Mouse (Mus musculus) lung, postnatal 0 days (tissue): ENCODE measurements around the gene Tssk4.

Experiments
- CTCF ChIP-seq: IDR thresholded peaks from 2 replicates; pipeline ENCODE4 v1.5.1; 2016; ENCODE audit warnings: antibody characterized with exemption, mild to moderate bottlenecking
- EP300 ChIP-seq: IDR thresholded peaks from 2 replicates; pipeline ENCODE4 v1.6.1; 2016; ENCODE audit warnings: antibody characterized with exemption, mild to moderate bottlenecking, control low read depth

GRCm38 (mm10) chr14:55615876-55616275 lies 34.1 kb upstream of the Tssk4 start:
- TF ChIP-seq CTCF (no peak), EP300 (no peak)
